Mouse (Mus musculus) gastrocnemius, adult 18-20 months (tissue): ENCODE measurements around the gene Tmed2. TPM values are rescaled to one million over a fixed set of nuclear protein-coding genes. Genes with fewer than 3 reads are reported as not detected.
"Not testable (repeated sequence)": the region's sequence is repeated elsewhere in the genome, so short reads cannot be mapped to it uniquely, and the experiment has no call there.

Experiments used
- DNase-seq: peaks from one replicate; pipeline ENCODE4 v3.0.0; 2021; ENCODE audit warnings: low spot score
- total RNA-seq, 2 experiments: library from RNA; stranded (reverse); gene quantifications; 2 replicates each; pipeline ENCODE4 v1.2.3; 2021

Gene Tmed2
- total RNA-seq, 2 experiments from 2014 or later = 145 to 151 TPM

- DNase-seq = no peak
Observed at GRCm38 (mm10) chr5:124575467-124575866, 35.0 kb downstream of the Tmed2 start.

- DNase-seq = peak; percentile 93
Observed at GRCm38 (mm10) chr5:124578633-124579317, 38.3 kb downstream of the Tmed2 start, which contains the start of the genes Eif2b1 and Gtf2h3. Eif2b1 (minus strand) TSS chr5:124579131. Gtf2h3 (plus strand) TSS chr5:124579140.

- DNase-seq = no peak
Observed at GRCm38 (mm10) chr5:124582515-124582914, 42.0 kb downstream of the Tmed2 start.

- DNase-seq = no peak
Observed at GRCm38 (mm10) chr5:124592768-124593167, 52.3 kb downstream of the Tmed2 start.

DNA sequence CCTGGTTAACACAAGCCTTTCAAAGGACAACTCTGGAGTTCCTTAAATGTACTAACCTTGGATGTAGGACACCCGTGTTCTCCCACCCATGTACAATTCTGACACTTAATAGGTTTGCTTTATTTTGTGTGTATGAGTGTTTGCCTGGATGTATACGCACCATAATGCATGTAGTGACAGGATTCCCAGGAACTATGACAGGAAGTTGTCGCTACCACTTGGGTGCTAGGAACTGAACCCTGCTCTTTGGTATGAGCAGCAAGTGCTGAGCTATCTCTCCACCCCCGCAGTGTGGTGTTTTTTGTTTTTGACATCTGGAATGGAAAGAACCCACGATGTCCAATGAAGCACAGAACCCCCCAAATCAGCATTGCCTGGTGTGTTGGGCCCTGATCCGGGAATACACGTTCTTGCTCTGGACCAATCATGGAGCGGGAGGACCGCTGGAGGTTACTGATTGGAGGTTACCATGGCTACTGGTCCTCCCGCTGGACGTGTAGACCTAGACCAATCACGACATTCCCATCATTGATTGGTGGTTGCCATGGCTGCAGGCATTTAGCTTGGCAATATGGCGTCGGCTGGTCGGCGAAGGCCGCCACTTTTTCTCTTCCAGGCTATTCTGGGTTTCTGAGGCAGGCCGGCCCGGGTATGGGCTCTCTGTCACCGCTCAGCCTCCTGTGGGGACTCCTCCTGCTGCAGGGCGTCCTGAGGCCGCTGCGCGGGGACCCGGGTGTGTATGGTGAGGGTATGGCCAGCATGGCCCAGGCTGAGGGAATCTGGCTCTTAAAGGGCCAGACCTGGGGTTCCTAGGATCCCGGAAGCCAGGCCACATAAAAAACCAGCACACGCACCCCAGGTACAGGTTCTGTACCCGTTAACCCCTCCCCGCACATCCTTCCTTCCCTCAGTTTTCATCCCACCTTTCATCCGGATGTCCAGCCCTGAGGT is 58.0 kb downstream of the Tmed2 start:
- DNase-seq = peak; percentile 95

DNA sequence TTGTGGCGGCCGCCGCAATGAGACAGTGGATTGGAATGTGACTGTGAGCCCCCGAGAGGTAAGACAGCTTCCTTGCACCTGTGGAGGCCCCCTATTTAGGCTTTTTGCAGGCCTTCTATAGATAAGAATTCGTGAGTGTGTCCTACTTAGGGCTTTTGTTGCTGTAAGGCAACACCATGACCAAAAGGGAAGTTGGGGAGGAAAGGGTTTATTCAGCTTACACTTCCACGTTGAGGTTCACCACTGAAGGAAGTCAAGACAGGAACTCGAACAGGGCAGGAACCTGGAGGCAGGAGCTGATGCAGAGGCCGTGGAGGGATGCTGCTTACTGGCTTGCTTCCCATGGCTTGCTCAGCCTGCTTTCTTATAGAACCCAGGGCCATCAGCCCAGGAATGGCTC is 59.2 kb downstream of the Tmed2 start:
- DNase-seq = not testable (repeated sequence)

Other genes with a start within 250 kb of the Tmed2 start
- gene Mphosph9, start 212.7 kb upstream of the Tmed2 start, total RNA-seq = 1 to 10 TPM; 3.1 to 3.3 TPM
- gene 2810006K23Rik, start 212.6 kb upstream of the Tmed2 start, total RNA-seq = 1 to 10 TPM; 7.3 to 7.7 TPM
- gene Cdk2ap1, start 177.6 kb upstream of the Tmed2 start, total RNA-seq = 100 to 1,000 TPM; 146 to 161 TPM
- gene Sbno1, start 114.7 kb upstream of the Tmed2 start, total RNA-seq = 10 to 100 TPM; 40.4 to 42.4 TPM
- 100 to 1,000 TPM; 167 to 244 TPM for gene Kmt5a, start 100.8 kb upstream of the Tmed2 start, total RNA-seq
- 1 to 10 TPM; 4.6 to 5.6 TPM for gene Rilpl2, start 62.3 kb upstream of the Tmed2 start, total RNA-seq
- 10 to 100 TPM; 21.0 to 28.1 TPM for gene Snrnp35, start 57.6 kb upstream of the Tmed2 start, total RNA-seq
- gene Rilpl1, start 9.3 kb upstream of the Tmed2 start, total RNA-seq = 100 to 1,000 TPM; 261 to 262 TPM
- 1 to 10 TPM; 4.1 to 4.2 TPM for gene Ddx55, start 12.2 kb downstream of the Tmed2 start, total RNA-seq
- 10 to 100 TPM; 36.0 to 36.2 TPM for gene Eif2b1, start 38.4 kb downstream of the Tmed2 start, total RNA-seq
- gene Gtf2h3, start 38.4 kb downstream of the Tmed2 start, total RNA-seq = 10 to 100 TPM; 17.0 to 18.1 TPM
- 10 to 100 TPM; 31.2 to 33.2 TPM for gene Atp6v0a2, start 87.9 kb downstream of the Tmed2 start, total RNA-seq
- gene Dnah10, start 184.4 kb downstream of the Tmed2 start, total RNA-seq = under 1 TPM; 0.05 to 0.18 TPM